Mouse (Mus musculus) embryonic facial prominence, embryonic 15.5 days (tissue): Measurements from ENCODE around the gene Ccdc181. TPM values are rescaled to one million over a fixed set of nuclear protein-coding genes. Genes with fewer than 3 reads are reported as not detected.

Source experiments
- ATAC-seq: fragments of 200-750 bp; cut with Nextera tagmentation; 2 replicates; pipeline ENCODE4 v1.8.0; 2017; ENCODE audit warnings: low read depth, moderate TSS enrichment; ENCODE audit not compliant: insufficient number of reproducible peaks, low FRiP score, low TSS enrichment
- H3K27ac ChIP-seq: fragments of 300-500 bp; sonication (generic); replicated peaks from 2 replicates; pipeline ENCODE4 v1.5.1; 2015; ENCODE audit warnings: mild to moderate bottlenecking, inconsistent platforms
- H3K27me3 ChIP-seq: fragments of 300-500 bp; sonication (generic); 2 replicates; pipeline ENCODE4 v1.6.1; 2015; ENCODE audit warnings: inconsistent platforms
- H3K36me3 ChIP-seq: fragments of 300-500 bp; sonication (generic); 2 replicates; pipeline ENCODE4 v1.6.1; 2015; ENCODE audit warnings: mild to moderate bottlenecking, inconsistent platforms
- H3K4me1 ChIP-seq: fragments of 300-500 bp; sonication (generic); 2 replicates; pipeline ENCODE4 v1.6.1; 2015; ENCODE audit warnings: inconsistent platforms
- H3K4me2 ChIP-seq: fragments of 300-500 bp; sonication (generic); replicated peaks from 2 replicates; pipeline ENCODE4 v1.6.1; 2015; ENCODE audit warnings: mild to moderate bottlenecking, inconsistent platforms
- H3K4me3 ChIP-seq: fragments of 300-500 bp; sonication (generic); replicated peaks from 2 replicates; pipeline ENCODE4 v1.5.1; 2015; ENCODE audit warnings: mild to moderate bottlenecking, inconsistent platforms
- H3K9ac ChIP-seq: fragments of 300-500 bp; sonication (generic); 2 replicates; pipeline ENCODE4 v1.6.1; 2015; ENCODE audit warnings: inconsistent platforms
- H3K9me3 ChIP-seq: fragments of 300-500 bp; sonication (generic); replicated peaks from 2 replicates; pipeline ENCODE4 v1.6.1; 2016; ENCODE audit warnings: inconsistent platforms
- WGBS: fragments of 180-500 bp; shearing (Covaris S2); methylation state at CpG from one replicate; pipeline ENCODE4 v1.1.7; 2015; 5-methylcytosine and 5-hydroxymethylcytosine counted together
- polyA plus RNA-seq: library from polyadenylated mRNA; unstranded; fragments of >200 nt; fragmentation: Nextera tagmentation; extraction: Ambion mirVana; gene quantifications from 2 replicates; pipeline ENCODE4 v1.2.1, GENCODE M21; 2015

Gene Ccdc181
- polyA plus RNA-seq, 1 experiment from 2014 or later: 16.7 TPM

DNA sequence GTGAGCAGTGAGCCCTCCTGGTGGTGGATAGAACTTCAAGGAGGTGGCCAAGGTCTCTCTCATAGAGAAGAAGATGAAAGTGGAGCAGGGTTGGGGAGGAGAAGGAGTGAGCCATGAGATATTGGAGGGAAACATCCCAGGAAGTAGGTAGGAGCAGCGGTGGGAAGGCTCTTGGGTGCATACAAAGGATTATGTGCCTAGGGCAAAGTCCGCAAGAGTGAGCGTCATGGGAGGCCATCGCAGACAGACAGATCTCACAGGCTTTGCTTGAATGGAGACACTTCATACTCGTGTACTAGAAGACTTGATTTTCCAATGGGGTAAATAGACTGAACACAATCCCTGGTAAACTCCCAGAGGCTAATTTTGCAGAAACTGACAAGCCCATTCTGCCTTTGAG lies 43.1 kb downstream of the Ccdc181 start:
- Histone ChIP-seq H3K27ac (no peak overlapping the region), H3K4me1 (no peaks in the 10 kb centered on the region), H3K9ac (no peak overlapping the region), H3K4me3 (no peak overlapping the region), H3K4me2 (no peak overlapping the region), H3K27me3 (no peaks in the 10 kb centered on the region), H3K36me3 (peaks cover 8% of the 10 kb centered on the region; the same call in 1 of the 2 replicates), H3K9me3 (no peaks in the 10 kb centered on the region)
- ATAC-seq: no peak
- WGBS: 92% methylated on average over 5 of the region's 5 CpGs

DNA sequence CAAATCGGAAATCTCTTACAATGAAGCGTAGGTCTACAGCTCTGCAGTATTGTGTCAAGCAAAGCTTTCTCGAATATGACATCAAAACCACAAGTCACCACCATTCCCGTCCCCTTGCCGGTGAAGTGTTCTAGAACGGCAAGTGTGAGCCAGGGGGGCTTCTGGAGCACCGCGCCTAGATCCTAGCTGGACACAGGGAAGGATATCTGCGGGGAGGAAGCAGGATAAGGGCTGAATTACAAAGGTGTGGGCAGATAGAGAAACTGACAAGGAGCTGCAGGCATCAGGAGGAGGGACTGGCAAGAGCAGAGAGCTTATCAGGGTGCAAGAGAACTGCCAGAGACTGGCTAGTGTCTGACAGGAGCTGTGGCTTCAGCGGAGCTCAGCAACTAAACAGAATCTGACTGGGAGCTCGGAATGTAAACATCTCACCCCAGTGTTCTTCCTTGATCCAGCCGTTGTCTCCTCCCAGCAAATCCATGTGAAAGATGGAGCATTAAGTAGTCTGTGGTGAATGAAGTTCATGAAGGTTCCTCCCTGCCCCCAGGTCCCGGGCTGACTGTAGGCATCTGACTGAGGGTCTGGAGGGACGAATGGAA lies 44.3 kb downstream of the Ccdc181 start:
- H3K27me3 ChIP-seq: no peaks in the 10 kb centered on the region
- no peak overlapping the region for H3K27ac ChIP-seq
- no peak overlapping the region for H3K4me3 ChIP-seq
- 79% methylated on average over 14 of the region's 14 CpGs for WGBS
- peaks cover 4% of the 10 kb centered on the region; the same call in 1 of the 2 replicates for H3K36me3 ChIP-seq
- H3K9ac ChIP-seq: no peak overlapping the region
- no peak for ATAC-seq
- H3K4me1 ChIP-seq: no peaks in the 10 kb centered on the region
- no peaks in the 10 kb centered on the region for H3K9me3 ChIP-seq
- H3K4me2 ChIP-seq: no peak overlapping the region

DNA sequence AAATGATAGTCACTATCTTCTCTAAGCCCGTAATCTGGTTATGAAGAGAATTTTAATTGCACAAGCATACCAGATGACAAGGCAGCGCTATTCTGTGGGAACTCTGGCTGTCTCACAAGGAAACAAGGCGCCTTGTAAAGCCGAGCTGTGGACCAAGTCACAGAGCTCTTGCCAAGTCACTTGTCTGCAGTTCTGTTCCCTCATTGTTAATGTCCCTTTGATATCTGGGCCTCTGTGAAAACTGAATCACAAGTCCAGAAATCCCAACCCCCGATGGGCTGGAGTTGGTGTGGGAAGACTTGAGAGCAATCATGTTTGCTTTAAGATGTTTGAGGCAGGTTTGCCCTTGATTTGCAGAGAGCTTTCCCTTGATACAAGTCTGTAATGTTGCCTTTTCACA lies 45.3 kb downstream of the Ccdc181 start:
- no peak for ATAC-seq
- 86% methylated on average over 5 of the region's 5 CpGs for WGBS
- no peaks in the 10 kb centered on the region for H3K9me3 ChIP-seq
- H3K4me2 ChIP-seq: no peak overlapping the region
- H3K27ac ChIP-seq: no peak overlapping the region
- no peaks in the 10 kb centered on the region for H3K27me3 ChIP-seq
- H3K36me3 ChIP-seq: peaks cover 4% of the 10 kb centered on the region; the same call in 1 of the 2 replicates
- no peak overlapping the region for H3K9ac ChIP-seq
- no peaks in the 10 kb centered on the region for H3K4me1 ChIP-seq
- H3K4me3 ChIP-seq: no peak overlapping the region

DNA sequence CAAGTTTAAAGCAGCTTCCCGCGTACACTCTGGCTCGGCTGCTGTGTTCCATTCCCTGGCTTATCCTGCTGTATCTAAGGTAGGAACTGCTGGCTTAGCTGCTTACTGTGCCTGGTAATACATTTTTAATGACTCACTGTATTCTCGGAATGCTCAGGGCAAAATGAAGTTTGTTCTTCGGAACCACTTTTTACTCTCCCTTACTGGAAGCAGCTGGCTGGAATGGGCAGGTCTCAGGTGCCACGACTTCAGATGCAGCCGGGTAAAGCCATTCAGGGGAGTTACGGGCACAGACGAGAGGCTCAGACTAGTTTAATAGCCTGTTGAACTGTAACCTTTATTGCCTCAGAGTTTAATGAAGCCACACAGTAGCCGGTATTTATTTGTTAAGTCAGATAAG lies 46.0 kb downstream of the Ccdc181 start:
- Histone ChIP-seq H3K9me3 (no peaks in the 10 kb centered on the region), H3K4me2 (no peak overlapping the region), H3K27me3 (no peaks in the 10 kb centered on the region), H3K36me3 (peaks cover 4% of the 10 kb centered on the region; the same call in 1 of the 2 replicates), H3K9ac (no peak overlapping the region), H3K27ac (no peak overlapping the region), H3K4me3 (no peak overlapping the region), H3K4me1 (no peaks in the 10 kb centered on the region)
- WGBS: 79% methylated on average over 10 of the region's 10 CpGs
- no peak for ATAC-seq

DNA sequence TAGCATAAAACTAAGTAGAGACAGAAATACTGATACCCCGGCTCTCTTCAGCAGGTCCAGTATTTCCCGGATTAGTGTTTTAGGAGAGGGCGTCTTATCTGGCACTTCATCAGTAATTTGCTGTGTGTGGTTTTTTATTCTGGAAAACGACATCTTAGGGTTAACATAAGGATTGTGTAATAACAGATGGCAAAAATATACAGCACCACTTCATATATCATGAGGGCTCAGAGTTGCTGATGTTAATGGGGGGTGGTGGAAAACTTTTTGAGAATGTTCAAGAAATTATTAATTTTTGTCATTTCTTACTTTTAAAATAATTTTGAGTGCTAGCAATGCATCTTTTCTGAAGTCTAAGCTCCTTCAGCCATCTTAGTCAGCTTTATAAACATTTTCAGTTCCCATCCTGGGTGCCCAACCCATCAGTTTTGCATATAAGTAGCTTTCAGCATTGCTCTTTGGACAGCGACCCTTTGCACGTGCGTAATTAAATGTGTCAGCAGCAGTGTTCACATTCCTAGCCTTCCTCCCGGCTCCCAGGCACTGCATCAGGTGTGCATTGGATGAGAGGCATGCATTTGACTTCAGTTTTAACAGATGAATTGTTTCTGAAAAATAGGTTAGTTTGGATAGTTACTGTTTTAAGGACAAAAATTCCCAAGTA lies 47.7 kb downstream of the Ccdc181 start:
- no peak overlapping the region for H3K4me3 ChIP-seq
- H3K4me2 ChIP-seq: no peak overlapping the region
- H3K9me3 ChIP-seq: no peaks in the 10 kb centered on the region
- H3K27ac ChIP-seq: no peak overlapping the region
- WGBS: 76% methylated on average over 8 of the region's 8 CpGs
- H3K9ac ChIP-seq: no peak overlapping the region
- ATAC-seq: no peak
- no peaks in the 10 kb centered on the region for H3K27me3 ChIP-seq
- peaks cover 4% of the 10 kb centered on the region; the same call in 1 of the 2 replicates for H3K36me3 ChIP-seq
- no peaks in the 10 kb centered on the region for H3K4me1 ChIP-seq

DNA sequence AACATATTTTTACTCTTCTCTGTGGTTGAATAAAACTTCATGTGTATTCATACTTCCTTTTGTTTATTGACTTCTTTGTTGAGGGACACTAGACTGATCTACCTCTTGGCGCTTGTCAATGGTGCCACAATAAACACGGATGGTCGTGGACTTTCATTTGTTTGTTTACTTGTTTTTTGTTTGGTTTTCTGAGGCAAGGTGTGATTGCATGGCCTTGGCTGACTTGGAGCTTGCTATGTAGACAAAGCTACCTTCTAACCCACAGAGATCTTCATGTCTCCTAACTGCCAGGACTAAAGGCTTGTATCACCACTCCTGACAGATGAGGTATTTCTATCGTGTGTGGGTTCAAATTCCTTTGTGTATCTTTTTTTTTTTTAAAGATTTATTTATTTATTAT lies 48.8 kb downstream of the Ccdc181 start:
- no peak overlapping the region for H3K9ac ChIP-seq
- no peak overlapping the region for H3K27ac ChIP-seq
- H3K36me3 ChIP-seq: 0 out of 2 replicates have a peak, but pooled peaks cover under 1% of the 10 kb centered on the region
- ATAC-seq: no peak
- H3K9me3 ChIP-seq: no peaks in the 10 kb centered on the region
- no peaks in the 10 kb centered on the region for H3K4me1 ChIP-seq
- H3K4me3 ChIP-seq: no peak overlapping the region
- WGBS: 87% methylated on average over 4 of the region's 4 CpGs
- no peaks in the 10 kb centered on the region for H3K27me3 ChIP-seq
- H3K4me2 ChIP-seq: no peak overlapping the region

DNA sequence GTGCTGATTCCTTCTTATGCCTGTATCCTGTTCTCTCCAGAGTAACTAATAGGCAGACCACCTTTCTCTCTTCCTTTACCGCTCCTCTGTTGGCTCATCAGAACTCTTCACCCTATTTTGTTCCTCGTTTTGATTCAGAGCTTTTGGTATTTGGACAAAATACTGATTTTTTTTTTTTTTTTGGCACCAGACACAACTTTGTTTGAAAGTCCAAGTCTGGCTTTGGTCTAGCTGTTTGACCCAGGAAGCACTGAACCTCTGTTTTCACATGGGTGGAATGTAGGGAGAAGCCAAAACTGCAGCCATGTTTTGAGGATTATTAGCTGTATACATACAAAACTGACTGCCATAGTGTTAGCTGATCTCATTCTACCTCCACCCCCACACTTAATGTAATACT lies 49.5 kb downstream of the Ccdc181 start:
- ATAC-seq: no peak

DNA sequence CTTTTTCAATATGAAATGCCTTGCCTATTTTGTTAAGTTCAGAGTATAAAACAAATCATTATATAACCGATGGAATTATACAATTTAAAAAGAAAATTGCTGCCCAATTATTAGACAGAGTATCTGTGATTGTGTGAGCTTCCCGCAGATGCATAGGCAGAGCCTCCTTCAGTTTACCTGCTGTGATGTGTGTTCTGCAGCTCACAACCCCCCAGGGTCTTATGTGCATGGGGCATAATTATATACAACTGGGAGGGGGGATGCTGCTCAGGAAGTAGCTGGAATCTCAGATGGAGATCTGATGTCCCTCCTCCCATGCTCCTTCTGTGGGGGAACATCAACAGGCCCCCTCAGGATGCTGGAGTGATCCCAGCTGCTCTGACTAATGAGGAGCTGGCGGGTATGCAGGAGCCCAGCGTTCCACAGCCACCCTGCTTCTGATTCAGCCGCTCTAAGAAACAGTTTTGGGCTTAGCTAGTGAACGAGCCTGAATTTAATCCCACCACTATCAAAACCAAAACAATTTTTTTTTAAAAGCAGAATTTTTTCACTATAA lies 51.3 kb downstream of the Ccdc181 start:
- ATAC-seq: no peak
- Histone ChIP-seq H3K4me2 (no peak overlapping the region), H3K27ac (no peak overlapping the region), H3K4me3 (no peak overlapping the region), H3K36me3 (peaks cover 8% of the 10 kb centered on the region; the same call in 1 of the 2 replicates), H3K9ac (no peak overlapping the region), H3K9me3 (no peaks in the 10 kb centered on the region), H3K4me1 (no peaks in the 10 kb centered on the region), H3K27me3 (no peaks in the 10 kb centered on the region)
- 50% methylated on average over 6 of the region's 6 CpGs for WGBS

More for the DNA sequence above, 49.5 kb downstream of the Ccdc181 start:
- no peak overlapping the region for H3K4me3 ChIP-seq
- H3K9ac ChIP-seq: no peak overlapping the region
- H3K27me3 ChIP-seq: no peaks in the 10 kb centered on the region
- 0 out of 2 replicates have a peak, but pooled peaks cover 2% of the 10 kb centered on the region for H3K36me3 ChIP-seq
- H3K27ac ChIP-seq: no peak overlapping the region
- no peaks in the 10 kb centered on the region for H3K4me1 ChIP-seq
- no peak overlapping the region for H3K4me2 ChIP-seq
- WGBS: 90% methylated on average over 2 of the region's 2 CpGs
- no peaks in the 10 kb centered on the region for H3K9me3 ChIP-seq

DNA sequence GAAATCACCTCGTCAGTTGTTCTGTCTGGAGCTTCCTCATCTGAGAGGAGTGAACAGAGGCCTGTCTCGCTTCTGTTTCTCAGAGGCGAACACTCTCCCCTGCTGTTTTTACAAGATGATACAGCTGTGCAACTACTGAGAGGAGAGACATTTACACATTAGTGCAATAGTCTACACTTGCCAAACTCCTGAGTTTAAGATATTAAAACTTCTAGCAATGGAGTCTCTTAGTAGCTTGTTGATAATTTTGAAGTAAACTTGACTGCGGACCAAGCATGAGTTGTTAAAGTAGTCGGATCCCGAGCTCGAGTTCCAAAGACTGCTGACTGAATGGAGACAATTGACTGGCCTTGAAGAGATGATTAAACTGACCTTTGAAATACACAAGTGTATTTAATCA lies 52.4 kb downstream of the Ccdc181 start:
- no peak for ATAC-seq
- Histone ChIP-seq H3K9me3 (no peaks in the 10 kb centered on the region), H3K4me2 (no peak overlapping the region), H3K4me3 (no peak overlapping the region), H3K27me3 (no peaks in the 10 kb centered on the region), H3K36me3 (peaks cover 8% of the 10 kb centered on the region; the same call in 1 of the 2 replicates), H3K4me1 (no peaks in the 10 kb centered on the region), H3K9ac (no peak overlapping the region), H3K27ac (no peak overlapping the region)
- 83% methylated on average over 7 of the region's 7 CpGs for WGBS

DNA sequence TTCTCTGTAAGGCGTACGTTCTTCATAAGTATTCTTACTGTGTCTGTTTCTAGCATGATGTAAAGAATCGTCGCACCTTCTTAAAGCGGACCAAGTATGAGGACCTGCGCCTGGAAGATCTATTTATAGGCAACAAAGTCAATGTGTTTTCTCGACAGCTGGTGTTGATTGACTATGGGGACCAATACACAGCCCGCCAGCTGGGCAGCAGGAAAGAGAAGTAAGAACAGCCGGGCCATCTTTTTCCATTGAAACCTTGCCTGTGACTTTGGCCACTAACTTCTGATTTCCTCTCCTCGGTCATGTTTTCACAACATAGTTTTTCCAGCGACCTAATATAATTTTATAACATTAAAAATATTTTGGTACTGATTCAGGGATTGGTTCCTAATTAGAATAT lies 57.2 kb downstream of the Ccdc181 start:
- Histone ChIP-seq H3K9me3 (no peaks in the 10 kb centered on the region), H3K4me1 (no peaks in the 10 kb centered on the region), H3K4me2 (no peak overlapping the region), H3K4me3 (no peak overlapping the region), H3K36me3 (peaks cover 22% of the 10 kb centered on the region), H3K27ac (no peak overlapping the region), H3K9ac (no peak overlapping the region), H3K27me3 (no peaks in the 10 kb centered on the region)
- WGBS: 78% methylated on average over 11 of the region's 11 CpGs
- no peak for ATAC-seq

DNA sequence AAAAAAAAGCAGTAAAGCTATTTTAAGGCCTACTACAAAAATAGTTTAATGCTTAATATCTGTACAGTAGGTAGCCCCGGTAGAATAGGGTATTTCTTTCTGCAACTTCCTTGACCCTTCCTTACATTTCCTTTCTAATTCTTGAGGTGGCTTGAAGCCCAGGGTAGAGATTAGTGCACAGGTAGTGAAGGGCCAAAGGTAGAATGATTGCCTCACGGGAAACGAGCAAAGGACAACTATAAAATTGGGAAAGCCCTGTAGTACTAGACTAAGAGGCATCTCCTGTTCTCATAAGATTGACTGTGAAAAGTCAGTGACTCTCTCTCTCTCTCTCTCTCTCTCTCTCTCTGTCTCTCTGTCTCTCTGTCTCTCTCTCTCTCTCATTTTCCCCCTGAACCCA lies 60.0 kb downstream of the Ccdc181 start:
- H3K27me3 ChIP-seq: no peaks in the 10 kb centered on the region
- H3K4me3 ChIP-seq: no peak overlapping the region
- ATAC-seq: no peak
- no peaks in the 10 kb centered on the region for H3K4me1 ChIP-seq
- no peaks in the 10 kb centered on the region for H3K9me3 ChIP-seq
- WGBS: 92% methylated on average over 3 of the region's 3 CpGs
- peaks cover 20% of the 10 kb centered on the region for H3K36me3 ChIP-seq
- H3K27ac ChIP-seq: no peak overlapping the region
- no peak overlapping the region for H3K4me2 ChIP-seq
- H3K9ac ChIP-seq: no peak overlapping the region
